Mouse (Mus musculus): Measurements from ENCODE around the gene Notch1.

DNA sequence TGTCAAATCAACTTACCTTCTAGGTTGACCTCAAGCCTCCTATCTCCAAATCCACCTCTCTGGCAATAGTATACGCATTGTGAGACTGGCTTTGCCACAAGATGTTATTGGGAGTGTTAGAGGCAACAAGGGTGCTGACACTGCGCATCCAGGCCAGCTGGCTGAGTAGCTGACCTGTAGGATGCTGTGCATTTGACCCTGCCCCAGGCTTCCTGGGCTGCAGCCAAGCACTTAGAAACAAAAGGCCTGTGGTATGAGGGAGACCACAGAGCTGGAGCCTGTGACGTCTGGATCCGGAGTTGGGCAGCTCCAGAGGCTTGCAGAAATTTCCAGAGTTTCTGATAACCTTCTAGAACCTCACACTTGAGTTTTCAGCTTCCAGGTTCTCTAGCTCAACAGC, 26.7 kb upstream of the Notch1 start:
- TF ChIP-seq CTCF (IDR thresholded peaks at IDR 0.05), result no peak
- no peak for TF ChIP-seq EP300 (IDR thresholded peaks at IDR 0.05)

Data from lung, postnatal 0 days (tissue).